Mouse (Mus musculus) embryonic facial prominence, embryonic 13.5 days (tissue): ENCODE results near the gene C1galt1. TPM values are rescaled to one million over a fixed set of nuclear protein-coding genes. Genes with fewer than 3 reads are reported as not detected.
A peak's percentile ranks its signal among the peaks of the same experiment; 100 is the strongest.

ENCODE experiments used
- ATAC-seq: fragments of 200-750 bp; cut with Nextera tagmentation; 2 replicates; pipeline ENCODE4 v1.8.0; 2017; ENCODE audit warnings: low read depth; ENCODE audit not compliant: insufficient number of reproducible peaks, insufficient read depth, low FRiP score, low TSS enrichment
- H3K27ac ChIP-seq: fragments of 300-500 bp; sonication (generic); 2 replicates; pipeline ENCODE4 v1.5.1; 2015; ENCODE audit warnings: moderate library complexity, mild to moderate bottlenecking, inconsistent platforms
- H3K27me3 ChIP-seq: fragments of 300-500 bp; sonication (generic); 2 replicates; pipeline ENCODE4 v1.6.1; 2015; ENCODE audit warnings: mild to moderate bottlenecking, inconsistent platforms
- H3K36me3 ChIP-seq: fragments of 300-500 bp; sonication (generic); 2 replicates; pipeline ENCODE4 v1.6.1; 2015; ENCODE audit warnings: mild to moderate bottlenecking, inconsistent platforms
- H3K4me1 ChIP-seq: fragments of 300-500 bp; sonication (generic); 2 replicates; pipeline ENCODE4 v1.6.1; 2015; ENCODE audit warnings: inconsistent platforms
- H3K4me2 ChIP-seq: fragments of 300-500 bp; sonication (generic); 2 replicates; pipeline ENCODE4 v1.6.1; 2015; ENCODE audit warnings: moderate library complexity, mild to moderate bottlenecking, inconsistent platforms
- H3K4me3 ChIP-seq: fragments of 300-500 bp; sonication (generic); 2 replicates; pipeline ENCODE4 v1.5.1; 2015; ENCODE audit warnings: mild to moderate bottlenecking, inconsistent platforms
- H3K9ac ChIP-seq: fragments of 300-500 bp; sonication (generic); 2 replicates; pipeline ENCODE4 v1.6.1; 2015; ENCODE audit warnings: mild to moderate bottlenecking, inconsistent platforms
- H3K9me3 ChIP-seq: fragments of 300-500 bp; sonication (generic); 2 replicates; pipeline ENCODE4 v1.6.1; 2016; ENCODE audit warnings: inconsistent platforms
- WGBS: fragments of 180-500 bp; shearing (Covaris S2); methylation state at CpG from one replicate; pipeline ENCODE4 v1.1.7; 2015; ENCODE audit warnings: mixed read lengths; 5-methylcytosine and 5-hydroxymethylcytosine counted together
- polyA plus RNA-seq: library from polyadenylated mRNA; unstranded; fragments of >200 nt; fragmentation: Nextera tagmentation; extraction: Ambion mirVana; gene quantifications from 2 replicates; pipeline ENCODE4 v1.2.1, GENCODE M21; 2015

Gene C1galt1
- polyA plus RNA-seq = 2.5 and 4.0 TPM in 2 replicates

DNA sequence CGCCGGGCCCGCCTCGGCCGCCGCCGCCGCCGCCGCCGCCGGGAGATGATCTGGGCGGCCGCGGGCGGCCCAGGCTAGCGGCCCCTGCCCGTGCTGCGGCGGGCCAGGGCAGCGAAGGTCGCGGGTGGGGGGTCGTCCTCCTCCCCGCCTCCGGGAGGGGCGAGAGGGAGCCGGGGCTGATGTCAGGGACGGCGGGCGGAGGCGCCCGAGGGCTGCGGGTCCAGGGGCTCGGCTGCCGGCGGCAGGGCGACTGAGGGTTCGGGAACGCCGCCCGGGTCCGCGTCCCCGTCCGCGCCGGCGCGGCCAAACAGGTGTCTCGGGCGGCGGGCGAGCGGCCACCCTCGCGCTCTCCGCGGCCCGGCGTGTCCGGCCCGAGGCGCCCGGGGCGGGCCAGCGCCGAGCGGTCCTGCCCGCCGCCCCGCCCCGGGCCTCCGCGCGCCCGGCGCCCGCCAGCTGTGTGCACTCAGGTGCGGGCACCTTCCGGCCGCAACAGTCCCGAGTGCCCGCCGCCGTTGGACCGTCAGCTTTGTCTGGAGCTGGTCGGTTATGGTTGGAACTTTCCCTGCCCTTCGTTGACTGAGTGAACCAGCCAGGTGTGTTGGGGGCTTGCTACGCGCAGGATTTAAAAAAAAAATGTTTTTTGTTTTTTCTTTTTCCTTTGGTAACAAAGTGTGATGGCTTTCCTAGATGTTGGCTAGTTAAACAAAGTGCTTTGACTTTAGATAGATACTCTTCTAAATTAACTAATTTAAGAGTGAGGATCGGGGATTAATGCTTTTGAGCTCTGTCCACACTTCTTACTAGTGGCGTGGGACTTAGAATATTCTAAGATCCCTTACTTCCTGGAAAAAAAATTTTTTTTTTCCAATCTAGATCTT is at the start of gene C1galt1:
C1galt1 (plus strand) TSS at position 41 of the 878 bp plus-strand sequence.
- Histone ChIP-seq H3K4me3 (peak within 1 kb of the TSS; percentile 83), H3K4me1 (peaks cover 23% of the 10 kb centered on the region), H3K9me3 (no peaks in the 10 kb centered on the region), H3K27me3 (no peaks in the 10 kb centered on the region), H3K27ac (peak within 1 kb of the TSS; percentile 94), H3K4me2 (peak within 1 kb of the TSS; percentile 60), H3K36me3 (no peaks in the 10 kb centered on the region), H3K9ac (peak within 1 kb of the TSS; percentile 94)
- under 1% methylated on average over 58 of the region's 93 CpGs for WGBS
- peak; percentile 76; the same call in 1 of the 2 replicates for ATAC-seq

DNA sequence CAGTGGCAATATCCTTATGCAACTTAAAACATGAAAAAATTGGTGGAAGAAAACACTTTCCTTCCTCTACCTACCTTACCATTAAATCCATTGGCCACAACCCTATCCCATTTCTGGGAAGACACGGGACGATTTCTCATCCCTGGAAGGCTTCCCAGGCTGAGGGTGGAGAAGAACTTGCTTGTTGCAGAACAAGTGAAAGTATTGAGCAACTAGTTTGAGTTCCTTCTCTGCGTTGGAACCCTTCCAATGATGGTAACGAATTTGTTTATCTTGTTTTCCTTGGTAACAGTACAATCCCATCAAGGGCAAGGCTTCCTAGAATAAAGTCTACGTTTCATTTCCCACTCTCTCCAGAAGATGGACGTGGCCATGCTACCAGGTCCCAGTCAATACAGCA is 44.7 kb upstream of the C1galt1 start:
- Histone ChIP-seq H3K4me1 (no peaks in the 10 kb centered on the region), H3K4me3 (no peak overlapping the region), H3K9ac (no peak overlapping the region), H3K27me3 (no peaks in the 10 kb centered on the region), H3K36me3 (no peaks in the 10 kb centered on the region), H3K9me3 (no peaks in the 10 kb centered on the region), H3K4me2 (no peak overlapping the region), H3K27ac (no peak overlapping the region)
- WGBS = 86% methylated on average over 6 of the region's 6 CpGs
- no peak for ATAC-seq

DNA sequence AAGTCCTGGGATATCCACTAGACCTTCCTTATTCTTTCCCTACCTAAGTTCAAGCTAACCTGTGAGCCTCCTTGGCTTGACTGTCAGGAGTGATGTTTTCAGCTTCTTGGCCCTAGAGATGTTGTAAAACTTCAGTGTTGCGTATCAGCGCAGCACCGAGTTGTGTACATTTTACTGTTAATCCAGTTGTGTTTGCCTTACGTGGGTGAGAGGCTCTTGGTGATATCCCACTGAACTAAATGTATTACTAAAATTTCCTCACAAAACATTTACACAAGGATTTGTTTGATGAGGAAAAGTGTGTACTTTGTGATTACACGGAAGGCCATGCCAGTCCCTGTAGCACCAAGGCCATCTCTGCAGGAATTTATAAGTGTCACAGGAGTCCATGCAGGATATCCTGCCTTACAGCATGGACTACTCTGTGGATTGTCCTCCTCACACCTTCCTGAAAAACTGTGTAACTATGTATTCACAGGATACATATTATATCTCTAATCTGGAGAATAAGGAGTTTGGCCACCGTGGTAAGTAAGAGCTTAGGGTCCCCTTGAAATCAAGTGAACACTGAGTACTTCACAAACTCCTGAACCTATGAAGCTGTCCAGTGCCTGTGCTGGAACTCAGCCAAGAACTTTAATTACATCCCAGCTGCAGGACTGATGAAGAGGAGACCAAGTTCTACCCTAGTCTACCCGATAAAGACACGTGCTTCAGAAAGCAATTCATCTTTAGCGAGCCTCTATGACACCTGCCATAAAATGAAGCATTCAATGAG is 40.7 kb upstream of the C1galt1 start:
- H3K27me3 ChIP-seq = no peaks in the 10 kb centered on the region
- ATAC-seq = no peak
- 88% methylated on average over 9 of the region's 9 CpGs for WGBS
- H3K4me1 ChIP-seq = no peaks in the 10 kb centered on the region
- H3K4me2 ChIP-seq = no peak overlapping the region
- H3K36me3 ChIP-seq = no peaks in the 10 kb centered on the region
- no peak overlapping the region for H3K27ac ChIP-seq
- H3K4me3 ChIP-seq = no peak overlapping the region
- no peak overlapping the region for H3K9ac ChIP-seq
- no peaks in the 10 kb centered on the region for H3K9me3 ChIP-seq

DNA sequence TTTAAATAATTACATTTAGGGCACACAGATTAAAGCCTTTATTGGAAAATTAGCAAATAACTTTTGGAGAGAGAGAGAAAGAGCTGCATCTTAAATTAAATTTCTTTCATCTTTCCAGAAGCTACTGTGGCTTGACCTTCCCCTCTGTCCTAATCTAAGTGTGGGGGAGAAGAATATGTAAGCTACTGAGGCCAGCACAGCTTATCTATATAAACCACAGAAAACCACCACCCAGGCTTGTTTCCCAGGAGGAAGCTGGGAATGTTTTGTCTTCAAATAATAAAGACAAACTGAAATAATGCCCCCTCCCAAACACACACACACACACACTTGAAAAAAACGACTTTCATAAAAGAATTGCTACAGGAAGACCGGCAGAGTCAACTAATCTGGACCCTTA is 30.5 kb upstream of the C1galt1 start:
- no peak overlapping the region for H3K9ac ChIP-seq
- H3K4me3 ChIP-seq = no peak overlapping the region
- no peak for ATAC-seq
- no peak overlapping the region for H3K4me2 ChIP-seq
- H3K27ac ChIP-seq = no peak overlapping the region
- WGBS = 29% methylated on average over 2 of the region's 2 CpGs
- H3K4me1 ChIP-seq = no peaks in the 10 kb centered on the region
- no peaks in the 10 kb centered on the region for H3K27me3 ChIP-seq
- no peaks in the 10 kb centered on the region for H3K36me3 ChIP-seq
- H3K9me3 ChIP-seq = no peaks in the 10 kb centered on the region

DNA sequence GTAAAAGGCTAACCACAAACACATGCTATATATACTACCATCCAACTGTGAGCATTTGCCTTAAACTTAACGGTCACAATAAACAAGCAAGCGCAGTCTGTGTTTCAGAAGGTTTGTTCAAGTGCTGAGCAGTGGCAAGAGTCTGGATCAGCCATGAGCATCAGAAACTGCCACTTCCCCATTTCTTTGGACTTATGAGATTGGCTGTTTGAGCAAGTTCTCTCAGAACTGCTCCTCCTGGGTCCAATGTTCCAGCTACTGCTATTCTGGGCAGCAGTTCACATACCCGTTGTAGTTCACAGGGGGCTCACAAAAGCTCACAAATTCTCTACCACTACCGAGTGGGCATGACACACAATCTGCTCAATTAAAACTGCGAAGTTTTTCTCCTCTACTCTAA is 28.4 kb upstream of the C1galt1 start:
- no peak for ATAC-seq
- H3K4me3 ChIP-seq = no peak overlapping the region
- H3K27me3 ChIP-seq = no peaks in the 10 kb centered on the region
- no peaks in the 10 kb centered on the region for H3K36me3 ChIP-seq
- H3K27ac ChIP-seq = no peak overlapping the region
- 72% methylated on average over 5 of the region's 5 CpGs for WGBS
- no peak overlapping the region for H3K4me2 ChIP-seq
- no peak overlapping the region for H3K9ac ChIP-seq
- no peaks in the 10 kb centered on the region for H3K9me3 ChIP-seq
- no peaks in the 10 kb centered on the region for H3K4me1 ChIP-seq

DNA sequence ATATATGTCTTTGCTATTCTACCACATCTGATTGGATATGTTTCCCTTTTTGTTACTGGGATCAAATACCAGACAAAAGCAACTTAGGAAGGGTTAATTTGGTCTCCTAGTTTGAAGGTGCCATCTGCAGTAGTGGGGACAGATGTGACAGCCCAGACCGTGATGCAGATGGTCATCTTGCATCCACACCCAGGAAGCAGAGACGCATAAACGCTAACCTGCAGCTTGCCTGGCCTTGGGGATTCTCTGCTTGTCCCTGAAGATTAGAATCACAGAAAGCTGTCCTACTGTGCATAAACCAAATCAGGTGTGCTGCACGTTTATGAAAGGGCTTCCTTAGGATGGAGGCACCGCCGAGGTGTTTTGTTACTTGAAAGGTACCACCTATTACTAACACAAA is 22.0 kb upstream of the C1galt1 start:
- WGBS = 57% methylated on average over 6 of the region's 6 CpGs
- no peak for ATAC-seq

DNA sequence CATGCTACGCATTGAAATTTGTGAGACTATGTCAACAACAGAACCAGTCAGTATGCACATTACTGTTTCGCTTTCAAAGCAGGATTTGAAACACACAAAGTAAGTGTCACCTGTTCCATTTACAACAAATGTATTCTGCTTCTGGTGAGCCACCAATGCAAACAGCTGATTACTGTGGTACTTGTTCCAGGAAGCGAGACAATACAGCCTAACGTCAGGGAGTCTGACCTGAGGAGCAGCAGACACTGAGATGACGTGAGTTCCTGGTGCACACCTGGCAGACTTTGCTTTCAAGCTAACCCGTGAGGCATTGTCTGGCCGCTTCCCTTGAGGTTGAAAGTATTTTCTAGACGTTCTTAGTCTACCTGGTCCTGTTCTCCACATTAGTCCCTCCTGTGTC is 13.8 kb upstream of the C1galt1 start:
- Histone ChIP-seq H3K4me1 (no peaks in the 10 kb centered on the region), H3K27me3 (no peaks in the 10 kb centered on the region), H3K27ac (no peak overlapping the region), H3K9me3 (no peaks in the 10 kb centered on the region), H3K4me3 (no peak overlapping the region), H3K4me2 (no peak overlapping the region), H3K36me3 (no peaks in the 10 kb centered on the region), H3K9ac (no peak overlapping the region)
- no peak for ATAC-seq
- 73% methylated on average over 8 of the region's 8 CpGs for WGBS

More for the DNA sequence above, 22.0 kb upstream of the C1galt1 start:
- Histone ChIP-seq H3K9me3 (no peaks in the 10 kb centered on the region), H3K36me3 (no peaks in the 10 kb centered on the region), H3K27ac (no peak overlapping the region), H3K4me2 (no peak overlapping the region), H3K4me1 (no peaks in the 10 kb centered on the region), H3K4me3 (no peak overlapping the region), H3K27me3 (no peaks in the 10 kb centered on the region), H3K9ac (no peak overlapping the region)

DNA sequence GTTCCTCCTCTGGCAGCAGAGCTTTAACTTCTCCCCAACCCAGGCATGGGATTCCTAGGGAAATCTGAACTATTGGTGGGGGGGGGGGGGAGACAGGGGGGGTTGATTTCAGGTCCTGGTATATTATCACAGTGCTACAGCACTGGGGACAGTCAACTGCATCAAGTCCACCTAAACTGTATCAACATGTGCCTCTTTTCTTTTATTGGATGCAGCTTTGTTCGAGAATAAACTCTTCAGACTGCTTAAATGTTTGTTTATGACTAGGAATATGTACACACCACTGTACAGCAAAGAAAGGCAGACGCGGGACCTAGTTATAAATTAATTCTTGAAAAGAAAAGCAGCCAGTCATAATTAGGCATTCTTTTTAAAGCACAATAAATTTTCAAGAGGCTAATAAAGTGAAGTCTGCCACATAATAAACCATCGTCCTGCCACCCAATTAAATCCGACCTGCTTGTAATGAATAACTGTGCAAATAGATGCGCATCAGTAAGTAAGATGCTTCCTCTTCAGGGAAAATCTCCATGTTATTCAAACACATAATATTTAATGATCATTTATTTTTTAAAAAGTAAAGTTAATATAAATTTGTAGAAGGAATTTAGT is 12.0 kb upstream of the C1galt1 start:
- Histone ChIP-seq H3K27ac (no peak overlapping the region), H3K4me2 (no peak overlapping the region), H3K27me3 (no peaks in the 10 kb centered on the region), H3K4me3 (no peak overlapping the region), H3K4me1 (no peaks in the 10 kb centered on the region), H3K9ac (no peak overlapping the region), H3K36me3 (no peaks in the 10 kb centered on the region), H3K9me3 (no peaks in the 10 kb centered on the region)
- 76% methylated on average over 6 of the region's 6 CpGs for WGBS
- ATAC-seq = no peak

DNA sequence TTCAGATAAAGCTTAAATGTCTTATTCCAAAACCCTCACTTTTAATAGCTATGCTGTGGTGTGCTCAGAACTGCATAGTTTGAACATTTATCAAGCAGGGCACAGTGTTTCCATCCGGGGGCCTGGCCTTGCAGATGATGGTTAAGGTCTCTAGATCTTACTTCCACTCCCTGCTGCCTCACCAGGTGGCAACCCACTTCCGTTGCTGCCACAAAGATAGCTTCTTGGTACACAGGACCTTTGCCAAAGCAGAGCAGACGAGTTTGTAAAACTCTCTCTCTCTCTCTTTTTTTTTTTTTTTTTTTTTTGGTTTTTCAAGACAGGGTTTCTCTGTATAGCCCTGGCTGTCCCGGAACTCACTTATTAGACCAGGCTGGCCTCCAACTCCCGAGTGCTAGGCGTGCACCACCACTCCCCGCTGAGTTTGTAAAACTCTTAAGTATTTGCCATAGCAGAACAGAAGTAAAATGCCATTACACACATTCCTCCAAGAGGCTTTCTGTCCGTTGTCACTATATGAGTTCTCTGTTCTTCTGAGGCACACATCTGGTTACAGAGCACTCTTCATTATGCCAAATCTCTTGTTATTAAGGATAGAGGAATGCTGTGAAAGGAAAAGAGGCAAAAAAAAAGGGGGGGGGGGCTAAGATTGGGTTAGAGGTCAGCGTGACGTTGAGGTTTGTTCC is 773 bp upstream of the C1galt1 start:
- WGBS = 60% methylated on average over 10 of the region's 10 CpGs
- H3K27me3 ChIP-seq = no peaks in the 10 kb centered on the region
- H3K4me1 ChIP-seq = peaks cover 22% of the 10 kb centered on the region
- H3K9ac ChIP-seq = no peak overlapping the region
- peak overlapping the region; percentile 83 for H3K4me3 ChIP-seq
- no peak for ATAC-seq
- peak overlapping the region; percentile 60 for H3K4me2 ChIP-seq
- no peaks in the 10 kb centered on the region for H3K9me3 ChIP-seq
- no peaks in the 10 kb centered on the region for H3K36me3 ChIP-seq
- H3K27ac ChIP-seq = 0 out of 2 replicates have a peak overlapping the region, but pooled peaks have one; percentile 94

DNA sequence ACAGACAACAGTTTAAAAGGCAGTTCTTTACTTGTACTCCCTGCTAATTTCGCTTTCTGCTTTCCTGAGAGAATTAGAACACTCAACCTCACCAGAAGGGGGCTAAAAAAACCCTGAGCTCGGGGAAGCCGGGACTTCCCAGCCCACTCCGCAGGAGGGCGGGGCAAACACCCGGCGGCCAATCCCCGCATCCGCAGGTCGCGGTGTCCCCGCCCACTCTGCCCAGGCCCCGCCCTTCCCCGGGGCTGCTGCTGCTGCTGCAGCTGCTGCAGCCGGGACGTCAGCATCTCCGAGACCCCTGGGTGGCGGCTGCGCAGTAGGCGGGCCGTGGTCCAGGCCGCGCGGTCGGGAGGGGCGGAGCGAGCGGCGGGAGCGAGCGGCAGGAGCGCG is 235 bp upstream of the C1galt1 start:
- under 1% methylated on average over 14 of the region's 33 CpGs for WGBS
- ATAC-seq = peak; percentile 100
- H3K9me3 ChIP-seq = no peaks in the 10 kb centered on the region
- peaks cover 23% of the 10 kb centered on the region for H3K4me1 ChIP-seq
- peak overlapping the region; percentile 94 for H3K27ac ChIP-seq
- H3K36me3 ChIP-seq = no peaks in the 10 kb centered on the region
- peak overlapping the region; percentile 60 for H3K4me2 ChIP-seq
- H3K9ac ChIP-seq = peak overlapping the region; percentile 94
- peak overlapping the region; percentile 83 for H3K4me3 ChIP-seq
- H3K27me3 ChIP-seq = no peaks in the 10 kb centered on the region

DNA sequence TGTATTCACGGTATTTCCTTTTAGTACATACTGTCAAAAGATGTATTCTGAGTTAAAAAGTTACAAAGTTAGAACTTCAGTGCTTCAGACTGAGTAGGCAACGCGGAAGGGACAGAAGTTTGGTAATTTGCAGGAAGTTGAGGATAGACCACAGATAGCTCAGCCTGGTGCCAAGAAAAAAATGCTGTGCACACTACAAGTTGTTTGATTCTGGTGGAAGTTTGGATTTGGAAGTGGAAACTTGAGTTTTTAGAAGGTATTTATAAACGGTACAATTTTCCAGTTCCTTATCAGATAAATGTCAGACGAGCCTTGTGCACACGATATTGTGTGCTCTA is 1.0 kb downstream of the C1galt1 start:
- ATAC-seq = no peak
- no peak overlapping the region for H3K27ac ChIP-seq
- H3K36me3 ChIP-seq = no peaks in the 10 kb centered on the region
- H3K4me2 ChIP-seq = peak overlapping the region; percentile 60
- H3K27me3 ChIP-seq = no peaks in the 10 kb centered on the region
- 6% methylated on average over 6 of the region's 6 CpGs for WGBS
- H3K4me1 ChIP-seq = peaks cover 29% of the 10 kb centered on the region
- peak overlapping the region; percentile 37; the same call in 1 of the 2 replicates for H3K9ac ChIP-seq
- peak overlapping the region; percentile 83 for H3K4me3 ChIP-seq
- no peaks in the 10 kb centered on the region for H3K9me3 ChIP-seq
